Mouse (Mus musculus) kidney, embryonic 14.5 days (tissue): Measurements from ENCODE around the gene Mag. TPM values are rescaled to one million over a fixed set of nuclear protein-coding genes. Genes with fewer than 3 reads are reported as not detected.

Source experiments
- ATAC-seq: fragments of 200-750 bp; cut with Nextera tagmentation; 2 replicates; pipeline ENCODE4 v1.8.0; 2017; ENCODE audit warnings: moderate number of reproducible peaks, mild to moderate bottlenecking, moderate TSS enrichment, moderate library complexity; ENCODE audit not compliant: low FRiP score, low TSS enrichment
- H3K27ac ChIP-seq: fragments of 300-500 bp; sonication (generic); 2 replicates; pipeline ENCODE4 v1.5.1; 2014; ENCODE audit warnings: low read depth, mild to moderate bottlenecking, low read length, moderate library complexity, mixed read lengths
- H3K27me3 ChIP-seq: fragments of 300-500 bp; sonication (generic); 2 replicates; pipeline ENCODE4 v1.6.1; 2014; ENCODE audit warnings: mild to moderate bottlenecking, low read length; ENCODE audit not compliant: control insufficient read depth, insufficient read depth
- H3K36me3 ChIP-seq: fragments of 300-500 bp; sonication (generic); 2 replicates; pipeline ENCODE4 v1.6.1; 2014; ENCODE audit warnings: low read length, mixed read lengths; ENCODE audit not compliant: control insufficient read depth, insufficient read depth
- H3K4me1 ChIP-seq: fragments of 300-500 bp; sonication (generic); 2 replicates; pipeline ENCODE4 v1.6.1; 2014; ENCODE audit warnings: low read length, mixed read lengths; ENCODE audit not compliant: control insufficient read depth, insufficient read depth
- H3K4me2 ChIP-seq: fragments of 300-500 bp; sonication (generic); replicated peaks from 2 replicates; pipeline ENCODE4 v1.6.1; 2014; ENCODE audit warnings: low read depth, mild to moderate bottlenecking, low read length
- H3K4me3 ChIP-seq: fragments of 300-500 bp; sonication (generic); 2 replicates; pipeline ENCODE4 v1.5.1; 2014; ENCODE audit warnings: mild to moderate bottlenecking, low read length
- H3K9ac ChIP-seq: fragments of 300-500 bp; sonication (generic); 2 replicates; pipeline ENCODE4 v1.6.1; 2014; ENCODE audit warnings: low read depth, mild to moderate bottlenecking, low read length, moderate library complexity
- H3K9me3 ChIP-seq: fragments of 300-500 bp; sonication (generic); 2 replicates; pipeline ENCODE4 v1.6.1; 2016; ENCODE audit warnings: low read length; ENCODE audit not compliant: control insufficient read depth
- WGBS: fragments of 180-500 bp; shearing (Covaris S2); extraction: QIAGEN DNeasy Blood & Tissue Kit; methylation state at CpG from one replicate; pipeline ENCODE4 v1.1.7; 2014; 5-methylcytosine and 5-hydroxymethylcytosine counted together
- polyA plus RNA-seq: library from polyadenylated mRNA; unstranded; fragments of >200 nt; fragmentation: Nextera tagmentation; extraction: Ambion mirVana; gene quantifications from 2 replicates; pipeline ENCODE4 v1.2.1, GENCODE M21; 2014

Mag gene
- polyA plus RNA-seq, 1 experiment from 2014 or later, result 0.28 TPM

- no peak for ATAC-seq
Observed at GRCm38 (mm10) chr7:30891746-30892145, 22.9 kb downstream of the Mag start.

DNA sequence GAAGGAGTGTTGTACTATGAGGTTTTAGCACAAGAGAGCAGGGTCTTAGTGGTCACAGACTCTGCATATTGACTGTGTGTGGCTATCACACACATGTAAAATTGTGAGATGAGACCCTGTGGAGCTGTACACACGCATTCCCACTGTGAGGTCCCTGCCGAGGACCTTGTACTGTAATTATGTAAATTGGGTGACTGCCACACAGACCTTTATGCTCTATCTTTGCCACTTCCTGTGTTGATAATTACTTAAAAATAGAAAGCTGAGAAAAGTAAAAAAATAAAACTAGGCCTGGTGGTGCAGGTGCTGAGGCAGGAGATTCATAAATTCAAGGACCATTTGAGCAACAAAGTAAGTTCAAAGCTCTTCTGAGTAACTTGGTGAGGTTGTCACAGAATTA, 24.0 kb downstream of the Mag start:
- WGBS, result 59% methylated on average over 2 of the region's 2 CpGs
- Histone ChIP-seq H3K9me3 (no peaks in the 10 kb centered on the region), H3K9ac (no peak overlapping the region), H3K27ac (no peak overlapping the region), H3K4me2 (no peak overlapping the region), H3K4me1 (peaks cover 5% of the 10 kb centered on the region; the same call in 1 of the 2 replicates), H3K27me3 (no peaks in the 10 kb centered on the region), H3K4me3 (no peak overlapping the region), H3K36me3 (no peaks in the 10 kb centered on the region)
- no peak for ATAC-seq

More at GRCm38 (mm10) chr7:30891746-30892145, 22.9 kb downstream of the Mag start:
- Histone ChIP-seq H3K4me1 (peaks cover 5% of the 10 kb centered on the region; the same call in 1 of the 2 replicates), H3K4me3 (no peak overlapping the region), H3K27ac (no peak overlapping the region), H3K4me2 (no peak overlapping the region), H3K9ac (no peak overlapping the region), H3K36me3 (no peaks in the 10 kb centered on the region), H3K9me3 (no peaks in the 10 kb centered on the region), H3K27me3 (no peaks in the 10 kb centered on the region)
- 74% methylated on average over 9 of the region's 9 CpGs for WGBS

DNA sequence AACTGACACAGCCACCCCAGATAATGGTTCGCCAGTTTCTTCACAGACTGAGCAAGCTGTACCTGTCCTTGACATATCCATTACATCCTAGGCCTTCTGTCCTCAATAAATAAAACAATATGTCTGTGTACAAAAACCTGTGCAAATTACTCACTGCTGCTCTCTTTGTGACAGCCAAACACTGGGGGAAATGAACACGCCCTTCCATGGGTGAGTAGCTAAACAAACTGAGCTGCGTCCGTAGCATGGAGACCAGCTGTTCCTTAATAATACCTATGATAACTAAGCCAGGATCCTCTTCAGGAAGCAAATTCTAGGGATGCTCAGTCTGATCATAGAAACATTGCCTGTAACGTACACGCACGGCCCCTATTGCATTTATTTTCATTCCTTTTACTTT, 25.9 kb downstream of the Mag start:
- Histone ChIP-seq H3K4me3 (no peak overlapping the region), H3K4me2 (no peak overlapping the region), H3K36me3 (no peaks in the 10 kb centered on the region), H3K9ac (no peak overlapping the region), H3K27ac (no peak overlapping the region), H3K27me3 (no peaks in the 10 kb centered on the region), H3K4me1 (peaks cover 5% of the 10 kb centered on the region; the same call in 1 of the 2 replicates), H3K9me3 (no peaks in the 10 kb centered on the region)
- 62% methylated on average over 7 of the region's 7 CpGs for WGBS
- no peak for ATAC-seq

DNA sequence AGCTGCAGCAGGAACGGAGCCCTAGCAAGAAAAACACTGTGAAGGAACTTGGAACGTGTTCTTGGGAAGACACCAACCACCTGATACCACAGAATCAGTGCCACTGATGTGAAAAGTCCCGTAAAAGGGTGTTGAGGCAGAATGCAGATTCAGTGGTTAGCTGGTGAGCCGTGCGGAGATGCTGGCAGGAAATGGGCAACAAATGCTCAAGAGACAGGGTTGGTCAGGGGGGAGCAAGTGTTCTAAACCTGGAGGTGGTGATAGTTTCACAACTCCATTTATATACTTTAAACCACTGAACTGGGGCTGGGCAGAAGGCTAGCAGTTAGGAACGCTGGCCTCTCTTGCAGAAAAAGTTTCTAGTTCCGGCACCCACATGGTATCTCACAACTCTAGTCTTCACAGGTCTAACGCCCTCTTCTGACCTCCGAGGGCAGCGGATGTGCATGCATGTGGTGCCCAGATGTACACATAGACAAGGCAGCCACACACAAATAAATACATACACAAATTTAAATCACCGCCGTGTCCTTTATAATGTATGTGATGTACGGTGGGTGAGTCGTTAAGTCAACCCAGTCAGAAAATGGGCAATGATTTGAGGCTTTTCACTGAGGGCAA, 27.0 kb downstream of the Mag start:
- no peak overlapping the region for H3K27ac ChIP-seq
- no peak overlapping the region for H3K4me2 ChIP-seq
- H3K4me1 ChIP-seq, result peaks cover 5% of the 10 kb centered on the region; the same call in 1 of the 2 replicates
- 81% methylated on average over 14 of the region's 14 CpGs for whole genome bisulfite sequencing
- H3K27me3 ChIP-seq, result no peaks in the 10 kb centered on the region
- no peak overlapping the region for H3K9ac ChIP-seq
- no peaks in the 10 kb centered on the region for H3K36me3 ChIP-seq
- ATAC-seq, result no peak
- no peak overlapping the region for H3K4me3 ChIP-seq
- no peaks in the 10 kb centered on the region for H3K9me3 ChIP-seq

- Histone ChIP-seq H3K27ac (no peak overlapping the region), H3K36me3 (no peaks in the 10 kb centered on the region), H3K4me3 (no peak overlapping the region), H3K4me1 (no peaks in the 10 kb centered on the region), H3K9ac (no peak overlapping the region), H3K27me3 (no peaks in the 10 kb centered on the region), H3K4me2 (no peak overlapping the region), H3K9me3 (no peaks in the 10 kb centered on the region)
- ATAC-seq, result no peak
- 89% methylated on average over 4 of the region's 4 CpGs for WGBS
Observed at GRCm38 (mm10) chr7:30886852-30887251, 27.8 kb downstream of the Mag start.

- ATAC-seq, result no peak
- no peaks in the 10 kb centered on the region for H3K36me3 ChIP-seq
- no peak overlapping the region for H3K4me3 ChIP-seq
- H3K27ac ChIP-seq, result no peak overlapping the region
- H3K4me2 ChIP-seq, result no peak overlapping the region
- H3K9ac ChIP-seq, result no peak overlapping the region
- no peaks in the 10 kb centered on the region for H3K4me1 ChIP-seq
- H3K27me3 ChIP-seq, result no peaks in the 10 kb centered on the region
- H3K9me3 ChIP-seq, result no peaks in the 10 kb centered on the region
Observed at GRCm38 (mm10) chr7:30884047-30884446, 30.6 kb downstream of the Mag start.

- Histone ChIP-seq H3K36me3 (no peaks in the 10 kb centered on the region), H3K4me1 (no peaks in the 10 kb centered on the region), H3K27me3 (no peaks in the 10 kb centered on the region), H3K4me2 (no peak overlapping the region), H3K9me3 (no peaks in the 10 kb centered on the region), H3K4me3 (no peak overlapping the region), H3K27ac (no peak overlapping the region), H3K9ac (no peak overlapping the region)
- WGBS, result 81% methylated on average over 3 of the region's 3 CpGs
- ATAC-seq, result no peak
Observed at GRCm38 (mm10) chr7:30881367-30881766, 33.3 kb downstream of the Mag start.

GRCm38 (mm10) chr7:30880176-30880575, 34.5 kb downstream of the Mag start, which contains the start of gene Cd22:
TSS of gene Cd22 (minus strand) at chr7:30880342.
- H3K36me3 ChIP-seq, result no peaks in the 10 kb centered on the region
- H3K27ac ChIP-seq, result no peak within 1 kb of the TSS
- no peak for ATAC-seq
- H3K4me1 ChIP-seq, result no peaks in the 10 kb centered on the region
- H3K27me3 ChIP-seq, result no peaks in the 10 kb centered on the region
- H3K9me3 ChIP-seq, result no peaks in the 10 kb centered on the region
- no peak within 1 kb of the TSS for H3K4me3 ChIP-seq
- no peak within 1 kb of the TSS for H3K4me2 ChIP-seq
- 67% methylated on average over 7 of the region's 7 CpGs for WGBS
- no peak within 1 kb of the TSS for H3K9ac ChIP-seq

- Histone ChIP-seq H3K4me2 (no peak overlapping the region), H3K9me3 (no peaks in the 10 kb centered on the region), H3K27me3 (no peaks in the 10 kb centered on the region), H3K4me1 (no peaks in the 10 kb centered on the region), H3K4me3 (no peak overlapping the region), H3K36me3 (no peaks in the 10 kb centered on the region), H3K27ac (no peak overlapping the region), H3K9ac (no peak overlapping the region)
- no peak for ATAC-seq
- 88% methylated on average over 6 of the region's 6 CpGs for WGBS
Observed at GRCm38 (mm10) chr7:30878950-30879349, 35.7 kb downstream of the Mag start.
